Mouse (Mus musculus) large intestine, adult 2 months (tissue): Measurements from ENCODE around the gene Mall. TPM values are rescaled to one million over a fixed set of nuclear protein-coding genes. Genes with fewer than 3 reads are reported as not detected.
A peak's percentile ranks its signal among the peaks of the same experiment; 100 is the strongest.

ENCODE experiments used
- DNase-seq: peaks from one replicate; pipeline ENCODE4 v3.0.0-alpha.2; 2012; ENCODE audit warnings: low read depth, low spot score
- WGBS: fragments of 180-500 bp; shearing (Covaris S2); methylation state at CpG from one replicate; pipeline ENCODE4 v1.1.7; 2018; 5-methylcytosine and 5-hydroxymethylcytosine counted together
- polyA plus RNA-seq: library from polyadenylated mRNA; depleted of rRNA; stranded (reverse); fragments of >200 nt; gene quantifications from 2 replicates; pipeline ENCODE4 v1.2.3, GENCODE M21; 2012

Gene Mall
- polyA plus RNA-seq, 1 experiment, result 299 TPM

DNA sequence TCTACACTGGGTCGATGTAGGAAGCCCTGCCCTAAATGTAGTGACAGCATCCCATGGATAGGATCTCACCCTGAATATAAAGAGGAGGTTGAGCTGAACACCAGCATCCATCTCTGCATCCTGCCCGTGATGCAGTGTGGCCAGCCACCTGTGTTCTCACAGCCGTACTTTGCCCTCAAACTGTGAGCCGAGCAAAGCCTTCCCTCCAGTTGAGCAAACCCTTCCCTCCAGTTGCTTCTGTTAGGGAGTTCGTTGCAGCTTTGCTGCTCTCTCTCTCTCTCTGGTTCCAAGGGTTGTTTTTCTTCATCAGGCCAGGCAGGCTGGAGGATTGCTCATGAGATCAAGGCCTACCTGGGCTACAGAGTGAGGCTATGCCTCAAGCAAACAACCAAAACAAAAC, 5.2 kb upstream of the Mall start:
- 36% methylated on average over 5 of the region's 5 CpGs for WGBS
- DNase-seq, result no peak

- WGBS, result 73% methylated on average over 7 of the region's 7 CpGs
- no peak for DNase-seq
Observed at GRCm38 (mm10) chr2:127730301-127730997, 717 bp upstream of the Mall start.

DNA sequence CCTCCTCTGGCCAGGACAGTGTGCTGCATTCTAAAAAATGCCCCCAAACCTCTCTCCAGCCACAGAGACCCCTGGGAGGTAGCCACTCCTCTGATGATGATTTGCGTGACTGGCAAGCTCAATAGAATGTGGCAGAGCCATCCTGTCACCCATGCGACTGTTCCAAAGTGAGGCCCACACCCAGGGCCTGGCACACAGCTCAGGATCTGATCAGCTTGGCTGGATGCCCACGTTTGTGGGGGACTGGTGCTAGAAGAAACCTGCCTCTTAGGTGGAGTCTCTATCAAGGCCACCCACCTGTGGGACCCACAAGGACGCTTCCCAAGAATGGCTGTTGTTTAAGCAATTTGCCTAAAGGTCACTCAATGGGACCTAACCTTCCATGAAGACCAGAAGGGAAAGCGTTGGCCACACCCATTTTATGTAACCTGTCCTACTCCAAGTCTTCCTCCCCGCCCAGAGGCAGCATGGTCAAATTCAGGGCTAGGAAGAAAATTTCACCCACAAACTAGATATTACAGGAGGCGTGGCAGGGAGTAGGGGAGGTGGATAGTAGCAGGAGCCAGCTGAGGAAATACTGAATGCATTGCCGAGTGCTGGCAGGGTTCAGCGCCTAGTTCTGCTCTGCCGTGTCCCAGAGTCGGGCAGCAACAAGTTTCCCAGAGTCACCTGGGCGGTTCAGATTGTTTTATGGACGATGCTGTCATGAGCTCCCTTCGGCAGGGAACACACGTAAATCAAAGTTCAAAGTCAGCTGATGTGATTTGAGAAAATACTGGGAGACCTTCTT, 876 bp downstream of the Mall start:
- 13% methylated on average over 15 of the region's 15 CpGs for whole genome bisulfite sequencing
- DNase-seq, result no peak

- DNase-seq, result no peak
- 65% methylated on average over 6 of the region's 6 CpGs for WGBS
Observed at GRCm38 (mm10) chr2:127728146-127728545, 1.6 kb downstream of the Mall start.

GRCm38 (mm10) chr2:127723193-127723592, 6.5 kb downstream of the Mall start:
- WGBS, result 34% methylated on average over 4 of the region's 4 CpGs
- no peak for DNase-seq

GRCm38 (mm10) chr2:127722176-127722892, 7.4 kb downstream of the Mall start:
- WGBS, result 21% methylated on average over 7 of the region's 7 CpGs
- peak; percentile 85 for DNase-seq

- 34% methylated on average over 8 of the region's 8 CpGs for WGBS
- DNase-seq, result no peak
Observed at GRCm38 (mm10) chr2:127718839-127719468, 10.8 kb downstream of the Mall start.

- WGBS, result 57% methylated on average over 3 of the region's 3 CpGs
- DNase-seq, result no peak
Observed at GRCm38 (mm10) chr2:127714726-127715125, 15.0 kb downstream of the Mall start.

DNA sequence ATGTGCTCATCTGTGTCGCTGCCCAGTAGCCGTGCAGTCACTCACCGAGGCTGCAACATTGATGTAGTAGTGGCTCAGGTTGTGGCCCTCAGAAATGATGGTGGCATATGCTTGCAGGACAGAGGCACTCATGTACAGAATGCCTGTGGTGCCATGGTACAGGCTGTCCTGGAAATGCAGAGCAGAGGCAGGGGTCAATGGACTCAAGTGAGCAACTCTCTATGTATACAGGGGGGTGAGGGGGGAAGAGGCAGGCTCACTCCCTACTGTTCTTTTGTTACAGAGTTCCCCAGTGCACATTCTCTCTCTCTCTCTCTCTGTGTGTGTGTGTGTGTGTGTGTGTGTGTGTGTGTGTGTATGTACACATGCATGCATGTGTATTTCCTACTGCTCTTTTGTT, 20.9 kb downstream of the Mall start:
- no peak for DNase-seq
- 84% methylated on average over 3 of the region's 3 CpGs for WGBS

- 64% methylated on average over 3 of the region's 3 CpGs for WGBS
- no peak for DNase-seq
Observed at GRCm38 (mm10) chr2:127708060-127708459, 21.7 kb downstream of the Mall start.

- 90% methylated on average over 6 of the region's 6 CpGs for WGBS
Observed at GRCm38 (mm10) chr2:127705267-127705666, 24.5 kb downstream of the Mall start.

GRCm38 (mm10) chr2:127689239-127689638, 40.5 kb downstream of the Mall start:
- WGBS, result 73% methylated on average over 4 of the region's 4 CpGs
- DNase-seq, result no peak

More at GRCm38 (mm10) chr2:127705267-127705666, 24.5 kb downstream of the Mall start:
- no peak for DNase-seq

- 39% methylated on average over 12 of the region's 12 CpGs for WGBS
- DNase-seq, result peak; percentile 32
Observed at GRCm38 (mm10) chr2:127683687-127684331, 45.9 kb downstream of the Mall start.

GRCm38 (mm10) chr2:127667843-127668506, 61.8 kb downstream of the Mall start:
- no peak for DNase-seq
- 3% methylated on average over 2 of the region's 2 CpGs for WGBS

GRCm38 (mm10) chr2:127667015-127667414, 62.7 kb downstream of the Mall start:
- no peak for DNase-seq

DNA sequence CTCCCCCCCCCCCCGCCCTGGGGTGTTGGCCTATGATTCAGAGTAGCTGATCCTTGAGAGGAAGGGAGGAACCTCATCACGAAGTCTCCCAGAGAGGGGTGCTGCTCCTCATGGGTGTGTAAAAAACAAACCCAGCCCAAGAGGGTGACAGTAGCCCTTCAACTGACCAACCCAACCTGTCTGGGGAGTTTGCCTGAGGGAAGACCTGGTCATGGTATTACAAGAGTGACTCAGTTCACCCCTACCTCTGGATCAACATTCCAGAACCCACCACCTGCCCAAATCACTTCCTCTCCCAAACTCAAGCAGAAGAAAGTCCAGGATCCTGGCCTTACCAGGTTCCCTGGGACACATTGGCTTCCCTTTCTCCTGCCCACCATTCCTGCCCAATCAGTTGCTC, 67.0 kb downstream of the Mall start:
- WGBS, result 14% methylated on average over 2 of the region's 2 CpGs
- DNase-seq, result no peak

GRCm38 (mm10) chr2:127656086-127656720, 73.5 kb downstream of the Mall start, which contains the start of gene Mal:
TSS of gene Mal (minus strand) at chr2:127656695.
- 2% methylated on average over 43 of the region's 43 CpGs for WGBS
- DNase-seq, result no peak

GRCm38 (mm10) chr2:127655419-127655818, 74.3 kb downstream of the Mall start:
- DNase-seq, result no peak
- 7% methylated on average over 9 of the region's 9 CpGs for WGBS

- no peak for DNase-seq
- WGBS, result 44% methylated on average over 3 of the region's 3 CpGs
Observed at GRCm38 (mm10) chr2:127654786-127655185, 74.9 kb downstream of the Mall start.
